Mouse (Mus musculus) thymus, postnatal 25 days (tissue): ENCODE results near the gene Neb.
"Not testable (repeated sequence)": the region's sequence is repeated elsewhere in the genome, so short reads cannot be mapped to it uniquely, and the experiment has no call there.

Source experiments
- DNase-seq: peaks from one replicate; pipeline ENCODE4 v3.0.0; 2022

The Neb gene

GRCm38 (mm10) chr2:52176537-52176936, 201.7 kb downstream of the Neb start:
- DNase-seq = peak; percentile 44

- no peak for DNase-seq
Observed at GRCm38 (mm10) chr2:52174951-52175350, 203.3 kb downstream of the Neb start.

- DNase-seq = no peak
Observed at GRCm38 (mm10) chr2:52169243-52170005, 208.8 kb downstream of the Neb start.

- DNase-seq = no peak
Observed at GRCm38 (mm10) chr2:52153064-52153463, 225.2 kb downstream of the Neb start.

- DNase-seq = no peak
Observed at GRCm38 (mm10) chr2:52133351-52133750, 244.9 kb downstream of the Neb start.

GRCm38 (mm10) chr2:52131370-52131769, 246.9 kb downstream of the Neb start:
- not testable (repeated sequence) for DNase-seq

- no peak for DNase-seq
Observed at GRCm38 (mm10) chr2:52114086-52114485, 264.2 kb downstream of the Neb start.
